Mouse (Mus musculus): ENCODE measurements at regions not wholly inside any gene's neighbourhood (a gene's known extent, or its start where the extent isn't known, plus 50 kb on each side); places are given as distances from the start of the nearest gene placed in this dataset.

DNA sequence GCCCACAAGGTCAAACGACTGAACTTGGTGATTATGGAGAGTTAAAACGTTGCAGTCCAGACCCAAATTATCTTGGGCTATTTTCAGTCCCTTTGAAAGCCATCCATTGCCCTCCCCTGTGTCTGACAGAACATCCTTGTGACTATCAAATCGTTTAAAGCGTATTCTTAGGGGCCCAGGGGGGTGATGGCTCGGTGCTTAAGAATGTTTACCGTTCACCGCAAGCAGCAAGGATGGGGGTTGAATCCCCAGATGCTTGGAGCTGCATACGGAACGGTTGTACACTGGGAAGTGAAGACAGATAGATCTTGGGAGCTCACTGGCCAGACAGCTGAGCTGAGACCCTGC, 52.7 kb upstream of the Kcng1 start:
- Histone ChIP-seq H3K27me3 (replicated peaks) (peaks cover 68% of the 10 kb centered on the region), H3K9ac (ENCODE audit: insufficient read depth, low read depth) (no peak overlapping the region), H3K9me3 (replicated peaks; ENCODE audit: low read length) (no peaks in the 10 kb centered on the region), H3K36me3 (replicated peaks in 1 of 2; ENCODE audit: control insufficient read depth in 1 of 2, insufficient read depth in 1 of 2, low read length in 1 of 2) (no peaks in the 10 kb centered on the region), H3K79me2 (replicated peaks; ENCODE audit: control insufficient read depth, extremely low read depth, insufficient read depth, poor library complexity, severe bottlenecking) (no peaks in the 10 kb centered on the region), H3K27ac (ENCODE audit: insufficient read depth, low read depth) (no peak overlapping the region), H3K4me2 (ENCODE audit: insufficient read depth, low read depth, poor library complexity, severe bottlenecking) (no peak overlapping the region), H3K4me3 (replicated peaks in 1 of 3; ENCODE audit: low read depth in 2 of 3, low read length in 2 of 3, poor library complexity in 1 of 3) (no peak overlapping the region), H3K4me1 (ENCODE audit: control insufficient read depth in 1 of 2, insufficient read depth in 2 of 2) (no peaks in the 10 kb centered on the region; a peak in 1 of 4 replicates)
- in situ Hi-C loops (cut with MboI; ENCODE audit: low pct_ligation_motif_present, low pct_unique_long_range_greater_than_20kb, low sequenced_read_pairs) (no loop called here), dilution Hi-C loops (cut with MboI; ENCODE audit: extremely low pct_ligation_motif_present, extremely low pct_unique_long_range_greater_than_20kb, low sequenced_read_pairs) (no loop called here)
- DNase-seq (ENCODE audit: extremely low read depth): no peak
- no peak for TF ChIP-seq SIN3A (IDR thresholded peaks at IDR 0.05; ENCODE audit: low read length)
- no peak for TF ChIP-seq MAFK (IDR thresholded peaks at IDR 0.05; ENCODE audit: insufficient replicate concordance, low read length)
- no peak for TF ChIP-seq MAZ (IDR thresholded peaks at IDR 0.05; ENCODE audit: low read depth, low read length)
- no peak for TF ChIP-seq ZNF384 (IDR thresholded peaks at IDR 0.05; ENCODE audit: low read depth, low read length)
- no peak for TF ChIP-seq MYC (IDR thresholded peaks at IDR 0.05; ENCODE audit: low read depth, low read length)

DNA sequence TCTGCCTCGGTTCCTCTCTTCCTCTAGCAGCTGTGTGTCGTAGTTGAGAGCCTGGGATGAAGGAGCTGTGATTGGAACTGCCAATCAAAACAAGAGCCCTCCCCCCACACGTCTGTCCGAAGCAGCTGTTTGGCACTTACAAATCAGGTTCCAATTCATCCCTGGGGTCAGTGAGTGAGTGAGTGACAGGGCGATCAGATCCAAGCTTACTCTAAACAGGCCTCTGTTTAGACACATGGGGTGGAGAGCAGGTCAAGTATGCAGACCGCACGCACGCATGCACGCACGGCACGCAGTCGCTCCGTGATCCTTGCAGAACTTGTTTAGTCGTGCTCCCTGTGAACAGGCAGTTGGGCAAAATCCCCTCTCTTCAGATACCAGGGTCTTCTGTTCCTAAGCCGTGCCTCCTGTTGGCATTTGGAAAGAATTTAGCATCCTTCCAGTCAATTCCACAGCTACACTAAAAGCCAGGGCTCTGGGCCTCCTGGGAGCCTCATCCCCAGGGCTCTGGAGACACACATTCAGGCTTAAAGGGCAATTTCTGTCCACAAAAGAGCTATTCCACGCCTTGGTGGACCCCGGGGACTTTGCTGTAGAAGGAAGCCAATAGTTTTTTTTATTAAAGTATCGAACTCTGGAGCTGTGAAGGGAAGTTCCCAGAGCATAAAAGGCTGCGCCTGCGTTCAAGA, 52.2 kb upstream of the Kcng1 start:
- no peak overlapping the region for H3K4me2 ChIP-seq (ENCODE audit: insufficient read depth, low read depth, poor library complexity, severe bottlenecking)
- dilution Hi-C loops (cut with MboI; ENCODE audit: extremely low pct_ligation_motif_present, extremely low pct_unique_long_range_greater_than_20kb, low sequenced_read_pairs): no loop called here

DNA sequence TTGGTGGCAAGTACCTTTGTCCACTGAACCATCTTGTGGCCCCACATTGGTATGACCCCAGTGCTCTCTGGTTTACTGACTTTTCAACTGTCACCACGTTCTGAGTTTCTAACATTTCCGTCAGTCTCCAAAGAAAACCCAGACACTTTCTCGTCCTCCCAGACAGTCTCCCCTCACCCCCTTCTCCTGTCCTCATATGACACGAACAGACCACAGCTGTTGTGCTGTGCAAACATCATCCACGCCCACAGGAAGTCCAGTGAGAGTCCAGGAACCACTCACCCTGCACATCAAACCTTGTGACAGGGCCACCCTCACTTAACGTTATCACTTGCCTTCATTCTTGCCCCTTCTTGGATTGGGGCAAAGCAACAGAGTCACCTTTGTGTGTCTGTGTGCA, 51.4 kb upstream of the Kcng1 start:
- in situ Hi-C loops (cut with MboI; ENCODE audit: low pct_ligation_motif_present, low pct_unique_long_range_greater_than_20kb, low sequenced_read_pairs): no loop called here
- Histone ChIP-seq H3K27ac (ENCODE audit: insufficient read depth, low read depth) (no peak overlapping the region), H3K4me3 (replicated peaks in 1 of 3; ENCODE audit: low read depth in 2 of 3, low read length in 2 of 3, poor library complexity in 1 of 3) (no peak overlapping the region), H3K79me2 (replicated peaks; ENCODE audit: control insufficient read depth, extremely low read depth, insufficient read depth, poor library complexity, severe bottlenecking) (no peaks in the 10 kb centered on the region), H3K4me1 (ENCODE audit: control insufficient read depth in 1 of 2, insufficient read depth in 2 of 2) (no peaks in the 10 kb centered on the region; a peak in 1 of 4 replicates), H3K9me3 (replicated peaks; ENCODE audit: low read length) (peaks cover 2% of the 10 kb centered on the region), H3K36me3 (replicated peaks in 1 of 2; ENCODE audit: control insufficient read depth in 1 of 2, insufficient read depth in 1 of 2, low read length in 1 of 2) (no peaks in the 10 kb centered on the region), H3K9ac (ENCODE audit: insufficient read depth, low read depth) (no peak overlapping the region), H3K4me2 (ENCODE audit: insufficient read depth, low read depth, poor library complexity, severe bottlenecking) (no peak overlapping the region), H3K27me3 (replicated peaks) (peaks cover 68% of the 10 kb centered on the region)
- no peak for TF ChIP-seq MAFK (IDR thresholded peaks at IDR 0.05; ENCODE audit: insufficient replicate concordance, low read length)
- no peak for DNase-seq (ENCODE audit: extremely low read depth)
- dilution Hi-C loops (cut with MboI; ENCODE audit: extremely low pct_ligation_motif_present, extremely low pct_unique_long_range_greater_than_20kb, low sequenced_read_pairs): no loop called here

More for the DNA sequence above, 52.2 kb upstream of the Kcng1 start:
- Histone ChIP-seq H3K4me3 (replicated peaks in 1 of 3; ENCODE audit: low read depth in 2 of 3, low read length in 2 of 3, poor library complexity in 1 of 3) (no peak overlapping the region), H3K9me3 (replicated peaks; ENCODE audit: low read length) (no peaks in the 10 kb centered on the region), H3K27ac (ENCODE audit: insufficient read depth, low read depth) (no peak overlapping the region), H3K9ac (ENCODE audit: insufficient read depth, low read depth) (no peak overlapping the region), H3K4me1 (ENCODE audit: control insufficient read depth in 1 of 2, insufficient read depth in 2 of 2) (no peaks in the 10 kb centered on the region; a peak in 1 of 4 replicates), H3K79me2 (replicated peaks; ENCODE audit: control insufficient read depth, extremely low read depth, insufficient read depth, poor library complexity, severe bottlenecking) (no peaks in the 10 kb centered on the region), H3K27me3 (replicated peaks) (peaks cover 68% of the 10 kb centered on the region), H3K36me3 (replicated peaks in 1 of 2; ENCODE audit: control insufficient read depth in 1 of 2, insufficient read depth in 1 of 2, low read length in 1 of 2) (no peaks in the 10 kb centered on the region)
- in situ Hi-C loops (cut with MboI; ENCODE audit: low pct_ligation_motif_present, low pct_unique_long_range_greater_than_20kb, low sequenced_read_pairs): no loop called here
- DNase-seq (ENCODE audit: extremely low read depth): no peak
- TF ChIP-seq CHD1 (IDR thresholded peaks at IDR 0.05; ENCODE audit: low read depth, low read length): no peak
- no peak for TF ChIP-seq USF2 (conservative IDR thresholded peaks at IDR 0.05; ENCODE audit: low read depth, low read length)
- TF ChIP-seq ZMIZ1 (IDR thresholded peaks at IDR 0.05; ENCODE audit: low read depth, low read length): no peak
- TF ChIP-seq TBP (conservative IDR thresholded peaks at IDR 0.05; ENCODE audit: low read depth, low read length): no peak
- TF ChIP-seq IRF4 (IDR thresholded peaks at IDR 0.05; ENCODE audit: low read depth, low read length): no peak
- TF ChIP-seq MYC (IDR thresholded peaks at IDR 0.05; ENCODE audit: low read depth, low read length): no peak
- no peak for TF ChIP-seq HCFC1 (IDR thresholded peaks at IDR 0.05; ENCODE audit: low read depth, low read length)
- TF ChIP-seq ZC3H11A (IDR thresholded peaks at IDR 0.05; ENCODE audit: low read depth, low read length): no peak
- no peak for TF ChIP-seq E2F4 (IDR thresholded peaks at IDR 0.05; ENCODE audit: insufficient replicate concordance, low read depth, low read length)
- no peak for TF ChIP-seq GABPA (IDR thresholded peaks at IDR 0.05; ENCODE audit: insufficient replicate concordance, low read depth, low read length)
- no peak for TF ChIP-seq MXI1 (IDR thresholded peaks at IDR 0.05; ENCODE audit: low read depth, low read length)
- no peak for TF ChIP-seq MAFK (IDR thresholded peaks at IDR 0.05; ENCODE audit: insufficient replicate concordance, low read length)
- TF ChIP-seq MAZ (IDR thresholded peaks at IDR 0.05; ENCODE audit: low read depth, low read length): no peak
- no peak for TF ChIP-seq ETS1 (conservative IDR thresholded peaks at IDR 0.05; ENCODE audit: low read depth, low read length)
- no peak for TF ChIP-seq MAX (IDR thresholded peaks at IDR 0.05; ENCODE audit: low read length)
- no peak for TF ChIP-seq POLR2AphosphoS2 (IDR thresholded peaks at IDR 0.05; ENCODE audit: low read depth, low read length)
- TF ChIP-seq JUN (IDR thresholded peaks at IDR 0.05; ENCODE audit: insufficient read depth, low read depth, low read length): no peak
- TF ChIP-seq ZNF384 (IDR thresholded peaks at IDR 0.05; ENCODE audit: low read depth, low read length): no peak

All from CH12.LX (cell line).